Mouse (Mus musculus) stomach, postnatal 0 days (tissue): ENCODE measurements at regions not wholly inside any gene's neighbourhood (a gene's known extent, or its start where the extent isn't known, plus 50 kb on each side); places are given as distances from the start of the nearest gene placed in this dataset.

Experiments used
- CTCF ChIP-seq: IDR thresholded peaks from 2 replicates; pipeline ENCODE4 v1.5.1; 2016; ENCODE audit warnings: antibody characterized with exemption, low read depth, mild to moderate bottlenecking, moderate library complexity
- EP300 ChIP-seq: optimal IDR thresholded peaks from 2 replicates; pipeline ENCODE3; 2016; ENCODE audit warnings: antibody characterized with exemption

DNA sequence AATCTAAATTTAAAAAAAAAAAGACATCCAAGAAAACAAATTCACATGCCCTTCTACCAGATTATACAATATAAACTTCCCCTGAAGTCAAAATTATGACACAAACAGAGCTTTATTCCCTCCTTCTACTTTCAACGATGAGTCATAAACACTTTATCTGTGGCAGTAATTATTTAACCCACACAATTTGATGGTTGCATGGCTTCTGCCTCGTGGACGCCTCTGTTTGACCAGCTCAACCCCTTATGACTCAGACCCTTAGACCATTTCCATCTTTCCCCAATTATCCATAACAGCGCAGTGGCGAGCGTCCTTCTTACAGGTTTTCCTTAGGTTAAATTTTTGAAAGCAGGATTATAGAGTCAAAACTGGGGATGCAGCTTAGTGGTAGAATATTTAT lies 85.9 kb upstream of the Mafb start:
- TF ChIP-seq CTCF (no peak), EP300 (no peak)
